ENCODE assay signal across 8 mouse cellular contexts in the genomic region with DNA sequence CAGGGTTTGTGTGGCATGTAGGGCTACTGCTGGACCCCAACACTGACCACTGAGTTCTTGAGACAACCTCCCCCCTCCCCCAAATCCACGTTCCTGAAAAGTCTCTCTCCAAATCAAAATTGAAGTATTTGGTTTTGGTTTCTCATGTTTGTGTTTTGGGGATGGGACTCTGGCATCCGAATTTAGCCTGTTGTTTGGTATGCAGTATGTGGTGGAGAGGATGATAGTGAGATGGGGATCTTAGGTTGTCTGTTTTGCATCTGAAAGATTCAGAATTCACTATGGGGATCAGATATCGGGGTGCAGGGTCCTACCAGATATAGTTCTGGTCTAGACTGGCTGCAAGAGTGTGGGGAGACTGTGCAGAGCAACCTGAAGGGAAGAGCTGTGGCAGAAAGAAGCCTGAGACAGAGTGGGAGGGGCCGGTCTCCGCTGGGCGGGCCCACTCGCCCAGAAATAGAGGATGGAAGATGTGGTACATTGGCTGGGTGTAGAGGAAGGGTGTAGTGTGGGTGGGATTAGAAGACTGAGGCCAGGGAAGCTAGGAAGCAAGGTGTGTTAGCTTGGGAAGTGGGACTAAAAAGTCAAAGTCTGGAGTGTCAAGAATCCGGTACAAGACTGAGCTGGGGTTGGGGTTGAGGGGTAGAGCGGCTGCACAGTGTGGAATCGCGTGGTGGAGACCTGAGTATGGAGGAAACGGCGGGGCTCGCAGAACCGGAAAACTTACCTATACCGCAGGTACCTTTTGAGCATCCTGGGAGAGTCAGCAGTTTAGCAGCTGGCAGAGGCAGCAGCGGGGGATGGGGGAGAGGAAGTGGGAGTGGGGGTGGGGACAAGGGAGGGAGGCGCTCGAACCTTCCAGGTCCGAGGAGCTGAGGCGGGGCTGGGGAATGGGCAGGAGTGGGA. TPM values are rescaled to one million over a fixed set of nuclear protein-coding genes. Genes with fewer than 3 reads are reported as not detected.
DNase-seq lines count a peak whose midpoint lies in the region; ATAC-seq and TF ChIP-seq lines count a peak whose summit lies in the region.

Zfp52 (plus strand) TSS at position 444 of the 906 bp plus-strand sequence.

- peak within 1 kb of the TSS; percentile 54 for H3K9ac ChIP-seq in forebrain, embryonic 15.5 days (replicated peaks)
- H3K9ac ChIP-seq in neural tube, embryonic 14.5 days (replicated peaks; ENCODE audit: low read depth, low read length), result peak within 1 kb of the TSS; percentile 41; the same call in 1 of the 2 replicates

- peak; percentile 58 for DNase-seq in MN1 (ENCODE audit: low spot score)
- DNase-seq in cerebellum, adult 11 months, result peak; percentile 49
- peak; percentile 62 to 68 for DNase-seq in heart, postnatal 36 days
- peak; percentile 46 to 62 for DNase-seq in layer of hippocampus, adult 2 months (ENCODE audit: low spot score in 2 of 2)
- DNase-seq in lung, adult 2 months, result peak; percentile 61
- DNase-seq in thymus, postnatal 0 days (ENCODE audit: low spot score), result peak; percentile 56

- TF ChIP-seq POLR2A in lung, adult 2 months (IDR thresholded peaks at IDR 0.05; ENCODE audit: borderline replicate concordance, extremely low read depth, low read depth, low read length), result no peak

- WGBS in forebrain, embryonic 15.5 days, result 3% methylated on average over 21 of the region's 21 CpGs
- WGBS in lung, adult 2 months, result 2% methylated on average over 21 of the region's 21 CpGs
- WGBS in neural tube, embryonic 14.5 days, result 6% methylated on average over 21 of the region's 21 CpGs

- H3K36me3 ChIP-seq in forebrain, embryonic 15.5 days, result no peaks in the 10 kb centered on the region
- no peaks in the 10 kb centered on the region for H3K36me3 ChIP-seq in neural tube, embryonic 14.5 days (ENCODE audit: control insufficient read depth, insufficient read depth, low read length)

- H3K4me3 ChIP-seq in forebrain, embryonic 15.5 days, result peak within 1 kb of the TSS; percentile 46
- peak within 1 kb of the TSS; percentile 62 for H3K4me3 ChIP-seq in layer of hippocampus, adult 2 months
- peak within 1 kb of the TSS; percentile 57 for H3K4me3 ChIP-seq in lung, adult 2 months (replicated peaks; ENCODE audit: extremely low read depth, low read depth, low read length)
- H3K4me3 ChIP-seq in neural tube, embryonic 14.5 days (ENCODE audit: low read depth, low read length), result peak within 1 kb of the TSS; percentile 35

- H3K9me3 ChIP-seq in forebrain, embryonic 15.5 days, result no peaks in the 10 kb centered on the region
- H3K9me3 ChIP-seq in neural tube, embryonic 14.5 days (ENCODE audit: control insufficient read depth, low read length), result no peaks in the 10 kb centered on the region

- no peaks in the 10 kb centered on the region for H3K27me3 ChIP-seq in forebrain, embryonic 15.5 days
- no peaks in the 10 kb centered on the region for H3K27me3 ChIP-seq in neural tube, embryonic 14.5 days (ENCODE audit: control insufficient read depth, insufficient read depth, low read length)

- H3K4me2 ChIP-seq in forebrain, embryonic 15.5 days (replicated peaks), result peak within 1 kb of the TSS; percentile 76
- H3K4me2 ChIP-seq in neural tube, embryonic 14.5 days (ENCODE audit: low read depth, low read length), result peak within 1 kb of the TSS; percentile 63

- H3K4me1 ChIP-seq in forebrain, embryonic 15.5 days, result peaks cover 23% of the 10 kb centered on the region
- H3K4me1 ChIP-seq in lung, adult 2 months (ENCODE audit: control insufficient read depth, insufficient read depth, low read length), result peaks cover 14% of the 10 kb centered on the region
- peaks cover 9% of the 10 kb centered on the region; the same call in 1 of the 2 replicates for H3K4me1 ChIP-seq in neural tube, embryonic 14.5 days (ENCODE audit: control insufficient read depth, insufficient read depth, low read length)

- intact Hi-C loops in heart, postnatal 36 days (cut with DNase I), result loop anchor here (2.0 to 10.0 kb wide), 3 partner anchors 19 to 591 kb away; partner anchors contain the start of gene Ppp2r1a

- peak; percentile 60 for ATAC-seq in forebrain, embryonic 15.5 days (replicated peaks)
- peak; percentile 24; the same call in 1 of the 2 replicates for ATAC-seq in neural tube, embryonic 14.5 days (ENCODE audit: low read depth)

- no peak for TF ChIP-seq CTCF in layer of hippocampus, adult 2 months (conservative IDR thresholded peaks at IDR 0.05)
- TF ChIP-seq CTCF in lung, adult 2 months (IDR thresholded peaks at IDR 0.05; ENCODE audit: insufficient read depth, low read length), result no peak

- no peak within 1 kb of the TSS for H3K27ac ChIP-seq in forebrain, embryonic 15.5 days (replicated peaks)
- peak within 1 kb of the TSS; percentile 82 for H3K27ac ChIP-seq in layer of hippocampus, adult 2 months
- no peak within 1 kb of the TSS for H3K27ac ChIP-seq in neural tube, embryonic 14.5 days (ENCODE audit: low read depth, low read length)

RNA-seq across cellular contexts. Expression of gene Zfp52, which starts in this region (rescaled TPM):
- 2.0 and 2.4 TPM in 2 replicates for polyA plus RNA-seq in forebrain, embryonic 15.5 days (2015; fragmentation: Nextera tagmentation; extraction: Ambion mirVana)
- 1 to 10 TPM; 5.4 to 6.4 TPM for total RNA-seq in heart, postnatal 36 days (2021)
- total RNA-seq in layer of hippocampus, adult 2 months (2021), result 1 to 10 TPM; 5.7 to 7.4 TPM
- 0.34 and 0.73 TPM in 2 replicates for polyA plus RNA-seq in lung, adult 2 months (2012; rRNA removed)
- 1.5 and 2.3 TPM in 2 replicates for polyA plus RNA-seq in neural tube, embryonic 14.5 days (2014; fragmentation: Nextera tagmentation; extraction: Ambion mirVana)
- polyA plus RNA-seq in thymus, postnatal 0 days (2015; fragmentation: Nextera tagmentation; extraction: Ambion mirVana), result 4.2 and 5.0 TPM in 2 replicates

Comparison
In these comparisons a context has a peak if more than half of its experiments do, and no peak if none do; other contexts are left out.
1. Peak in DNase-seq and H3K4me3 ChIP-seq in lung, adult 2 months; RNA of the gene not detected or under 1 TPM.